Mouse (Mus musculus): ENCODE measurements around the gene Lamc2.

The Lamc2 gene

GRCm38 (mm10) chr1:153180160-153180559 is 6.1 kb downstream of the Lamc2 start:
- DNase-seq (ENCODE audit: low spot score) = no peak

- peak; percentile 71 for DNase-seq (ENCODE audit: low spot score)
Observed at GRCm38 (mm10) chr1:153174801-153175200, 11.4 kb downstream of the Lamc2 start.

DNA sequence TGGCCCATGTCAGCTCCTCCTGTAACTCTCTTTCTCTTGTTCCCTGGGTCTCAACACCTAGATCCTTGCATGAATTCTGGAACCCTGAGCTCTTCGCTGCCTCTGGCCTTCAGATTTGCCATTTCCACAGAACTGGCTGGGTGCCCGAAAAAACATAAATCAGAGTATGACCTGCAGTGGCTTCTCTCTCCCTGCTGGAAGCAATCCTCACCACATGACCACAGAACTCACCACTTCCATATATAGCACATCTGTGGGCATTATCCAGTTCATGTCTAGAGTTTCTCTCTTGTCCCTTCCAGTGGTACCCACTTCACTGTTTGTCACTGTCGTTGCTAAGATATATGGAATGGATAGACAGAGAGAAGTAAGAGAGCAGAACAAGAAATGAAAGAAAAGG is 13.0 kb downstream of the Lamc2 start:
- DNase-seq (ENCODE audit: low spot score) = peak; percentile 20

GRCm38 (mm10) chr1:153172291-153172731 is 13.9 kb downstream of the Lamc2 start:
- no peak for DNase-seq (ENCODE audit: low spot score)

DNA sequence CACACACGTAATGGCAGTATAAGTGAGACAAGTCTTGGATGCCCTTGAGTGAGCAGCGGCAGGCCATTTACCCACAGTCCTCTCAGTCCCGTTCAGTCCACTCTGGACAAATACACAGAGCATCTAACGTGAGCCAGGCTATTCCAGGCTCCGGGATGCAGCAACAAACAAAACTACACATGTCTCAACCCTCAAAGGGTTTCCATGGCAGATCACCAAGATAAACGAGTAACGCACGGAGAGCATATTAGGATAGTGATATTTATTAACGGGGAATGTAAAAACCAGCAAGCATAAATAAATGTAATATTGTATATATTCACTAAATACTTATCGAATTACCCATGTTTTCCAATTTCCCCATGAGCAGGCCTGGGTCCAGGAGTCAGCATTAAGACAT is 15.2 kb downstream of the Lamc2 start:
- no peak for DNase-seq (ENCODE audit: low spot score)

- no peak for DNase-seq (ENCODE audit: low spot score)
Observed at GRCm38 (mm10) chr1:153168293-153168692, 18.0 kb downstream of the Lamc2 start.

DNA sequence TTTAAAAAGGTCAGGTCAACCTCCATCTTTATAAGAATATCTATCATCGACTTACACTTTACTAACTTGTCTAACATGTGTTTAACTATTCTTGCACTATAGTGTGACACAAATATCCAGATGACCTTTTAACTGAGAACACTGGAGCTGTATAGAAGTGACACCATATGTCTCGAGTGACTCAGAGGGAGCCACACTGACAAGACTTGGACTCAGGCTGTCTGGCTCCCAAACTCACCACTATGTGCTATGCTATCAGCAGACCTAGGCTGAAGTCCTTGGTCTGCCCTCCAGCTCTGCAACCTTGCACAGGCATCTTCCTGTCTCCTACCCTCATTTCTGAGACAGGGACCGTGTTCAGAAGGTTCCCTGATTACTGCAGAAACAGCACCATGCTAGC is 22.4 kb downstream of the Lamc2 start:
- DNase-seq (ENCODE audit: low spot score) = no peak

- no peak for DNase-seq (ENCODE audit: low spot score)
Observed at GRCm38 (mm10) chr1:153159137-153159536, 27.1 kb downstream of the Lamc2 start.

GRCm38 (mm10) chr1:153157021-153157623 is 29.1 kb downstream of the Lamc2 start:
- DNase-seq (ENCODE audit: low spot score) = no peak

DNA sequence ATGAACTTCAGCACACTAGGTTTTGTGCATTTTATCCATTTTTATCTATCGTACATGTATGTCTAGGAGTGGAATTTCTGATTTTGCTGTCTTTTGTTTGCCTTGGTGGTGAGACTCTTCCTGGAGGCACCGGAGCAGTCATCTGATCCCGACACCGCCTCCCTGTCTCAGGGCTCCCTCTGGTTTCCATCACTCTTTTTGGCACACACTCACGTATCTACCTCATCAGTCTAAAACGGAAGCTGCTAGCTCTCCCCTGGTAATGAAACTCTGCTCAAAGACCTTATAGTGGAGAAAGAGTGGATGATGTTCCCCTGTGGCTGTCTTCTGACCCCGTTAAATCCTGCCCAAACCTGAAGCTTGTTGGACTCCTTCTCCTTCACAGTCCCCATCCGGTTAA is 30.9 kb downstream of the Lamc2 start:
- DNase-seq (ENCODE audit: low spot score) = no peak

GRCm38 (mm10) chr1:153153619-153154137 is 32.6 kb downstream of the Lamc2 start:
- no peak for DNase-seq (ENCODE audit: low spot score)

DNA sequence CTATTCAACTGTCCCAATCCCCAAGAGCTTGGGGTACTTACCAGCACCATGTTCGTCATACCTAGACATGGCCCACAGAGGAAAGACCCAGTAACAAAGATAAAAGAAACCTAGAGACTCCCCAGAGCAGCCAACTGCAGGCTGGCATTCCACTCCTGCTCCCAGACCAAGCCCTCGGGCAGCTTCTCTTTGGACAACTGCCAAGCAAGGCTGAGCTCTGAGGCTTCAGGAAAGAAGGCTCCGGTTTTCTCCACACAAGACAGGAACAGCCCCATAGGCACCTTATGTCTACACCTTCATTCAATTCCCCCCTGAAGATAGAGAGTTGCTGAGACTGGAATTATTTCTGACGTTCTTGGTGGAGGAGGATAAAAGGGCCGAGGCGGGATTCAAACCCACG is 33.7 kb downstream of the Lamc2 start:
- no peak for DNase-seq (ENCODE audit: low spot score)

- DNase-seq (ENCODE audit: low spot score) = no peak
Observed at GRCm38 (mm10) chr1:153145791-153146190, 40.5 kb downstream of the Lamc2 start.

GRCm38 (mm10) chr1:153144021-153144420 is 42.2 kb downstream of the Lamc2 start:
- DNase-seq (ENCODE audit: low spot score) = no peak

GRCm38 (mm10) chr1:153140747-153141228 is 45.5 kb downstream of the Lamc2 start:
- DNase-seq (ENCODE audit: low spot score) = no peak

DNA sequence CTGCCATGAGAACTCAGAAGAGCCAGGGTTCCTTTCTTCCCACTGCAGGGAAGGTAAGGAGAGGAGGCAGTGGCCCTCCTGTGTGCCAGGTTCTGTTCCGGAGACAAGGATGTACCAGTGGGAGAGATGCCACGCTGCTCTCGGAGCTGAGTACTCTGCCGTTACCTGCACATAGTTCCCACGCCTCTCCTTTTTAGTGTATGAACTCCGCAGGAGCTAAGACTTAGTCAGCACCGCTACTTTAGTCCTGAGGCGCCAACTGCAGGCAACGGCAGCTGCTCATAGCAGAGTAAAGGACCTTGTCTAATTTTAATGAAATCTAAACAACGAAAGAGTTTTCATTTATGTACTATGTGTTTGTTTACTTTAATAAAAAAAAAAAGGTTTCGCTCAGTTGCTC is 46.0 kb downstream of the Lamc2 start:
- no peak for DNase-seq (ENCODE audit: low spot score)

DNA sequence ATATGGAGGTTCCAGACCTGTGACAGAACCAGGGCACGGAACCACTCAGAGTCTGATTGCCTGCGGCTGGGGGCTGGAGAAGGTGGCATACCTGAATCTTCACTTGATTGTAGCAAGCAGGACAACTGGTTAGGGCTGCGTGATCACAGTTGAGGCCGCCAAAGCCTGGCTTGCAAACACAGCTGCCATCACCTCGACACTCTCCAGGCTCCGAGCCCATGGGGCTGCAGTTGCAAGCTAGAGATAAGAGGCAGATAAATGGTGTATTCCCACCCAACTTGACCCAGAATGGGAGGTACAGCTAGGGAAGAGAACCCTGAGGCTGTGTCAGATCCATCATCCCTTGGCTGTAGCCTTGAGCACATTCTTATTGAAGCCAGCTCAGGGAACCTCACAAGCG is 46.6 kb downstream of the Lamc2 start:
- no peak for DNase-seq (ENCODE audit: low spot score)

DNA sequence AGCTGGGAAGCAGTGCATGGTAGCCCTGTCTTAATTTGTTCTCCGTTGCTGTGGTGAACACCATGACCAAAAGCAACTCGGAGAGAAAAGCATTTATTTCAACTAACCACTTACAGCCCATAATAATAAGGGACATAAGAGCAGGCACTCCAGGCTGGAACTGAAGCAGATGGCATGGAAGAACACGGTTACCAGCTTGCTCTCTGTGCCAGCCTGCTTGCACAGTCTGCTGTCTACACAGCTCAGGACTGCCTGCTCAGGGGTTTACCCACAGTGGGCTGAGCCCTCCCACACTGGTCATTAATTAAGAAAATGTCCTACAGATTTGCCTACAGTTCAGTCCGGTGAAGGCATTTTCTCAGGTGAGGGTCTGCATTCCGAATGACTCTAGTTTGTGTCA is 47.8 kb downstream of the Lamc2 start:
- DNase-seq (ENCODE audit: low spot score) = no peak

GRCm38 (mm10) chr1:153136647-153137046 is 49.6 kb downstream of the Lamc2 start:
- no peak for DNase-seq (ENCODE audit: low spot score)

DNA sequence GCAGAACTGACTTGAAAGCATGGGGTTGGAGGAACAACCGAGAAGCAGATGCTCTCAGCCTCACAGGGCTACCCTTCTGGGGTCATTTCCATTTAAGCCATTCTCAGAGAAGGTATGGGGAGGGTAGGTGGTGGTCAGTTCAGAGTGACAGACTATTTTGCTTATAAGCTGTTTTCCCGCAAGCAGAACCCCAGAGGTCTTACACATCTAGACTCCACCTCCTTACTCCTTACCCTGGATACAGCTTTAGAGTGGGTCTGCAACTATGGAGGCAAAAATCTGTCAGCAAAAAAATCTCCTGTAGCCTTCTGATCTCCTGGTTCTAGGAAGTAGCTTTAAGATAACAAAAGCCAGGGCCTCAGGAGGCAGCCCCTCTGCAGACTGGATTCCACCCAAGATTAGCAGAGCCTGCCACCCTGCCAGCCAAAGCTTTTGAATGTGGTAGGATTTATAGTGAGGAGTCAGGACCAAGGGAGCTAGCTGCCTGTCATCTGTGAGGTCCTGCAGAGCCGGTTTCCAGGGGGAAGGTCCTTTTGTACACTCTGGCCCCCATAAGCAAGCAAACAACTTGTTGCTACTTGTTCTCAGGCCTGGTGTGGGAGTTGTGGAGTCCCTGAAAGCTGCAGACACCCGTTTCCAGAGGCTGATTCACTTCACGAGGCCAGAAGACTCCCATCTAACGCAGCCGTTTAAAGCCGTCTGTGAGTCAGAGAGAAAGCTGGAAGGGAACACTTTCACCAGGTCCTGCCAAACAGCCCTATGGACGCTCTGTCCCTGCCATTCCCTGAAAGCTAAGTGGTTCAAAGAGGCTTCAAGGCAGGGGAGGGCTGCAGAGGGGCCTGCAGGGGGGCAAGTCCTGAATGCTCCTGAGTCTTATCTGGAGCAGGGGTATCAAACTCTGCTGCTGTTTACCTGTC is 52.1 kb downstream of the Lamc2 start:
- peak; percentile 24 for DNase-seq (ENCODE audit: low spot score)

DNA sequence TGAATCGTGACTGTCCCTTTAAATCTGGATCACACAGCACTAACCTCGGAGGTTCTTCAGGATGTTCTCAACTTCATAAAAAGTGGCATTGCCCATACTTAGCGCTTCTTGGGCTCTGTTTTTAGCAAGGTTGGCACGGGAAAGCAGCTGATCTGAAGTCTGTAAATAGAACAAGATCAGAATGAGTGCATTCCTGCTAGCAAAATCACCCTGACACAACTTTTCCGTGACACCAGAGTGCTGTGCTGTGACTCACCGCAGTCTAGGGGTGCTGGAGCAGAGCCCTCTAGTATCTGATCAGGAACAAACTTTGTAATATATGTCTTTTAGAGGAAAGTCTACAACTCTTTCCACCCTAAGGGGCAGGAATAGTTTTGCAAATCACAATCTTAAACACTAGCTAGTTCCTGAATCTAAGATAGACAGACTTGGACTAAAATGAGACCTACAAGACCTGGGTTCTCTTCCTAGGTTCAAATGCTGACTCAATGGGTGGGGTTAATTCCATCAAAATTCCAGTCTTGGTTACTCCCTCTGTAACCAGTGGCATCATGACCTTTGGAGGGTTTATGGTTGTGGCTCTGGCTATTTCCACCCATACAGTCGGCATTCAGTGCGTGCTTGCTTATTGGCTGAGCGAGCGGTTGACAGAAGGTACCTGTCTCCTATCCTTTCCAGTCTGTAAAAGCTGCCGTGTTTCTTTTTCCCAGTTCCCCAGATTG is 56.1 kb downstream of the Lamc2 start:
- DNase-seq (ENCODE audit: low spot score) = no peak

- DNase-seq (ENCODE audit: low spot score) = no peak
Observed at GRCm38 (mm10) chr1:153128780-153129179, 57.5 kb downstream of the Lamc2 start.

All from ovary, postnatal 36 days (tissue).